Mouse (Mus musculus): ENCODE results near the gene Tenm2. TPM values are rescaled to one million over a fixed set of nuclear protein-coding genes. Genes with fewer than 3 reads are reported as not detected.

Tenm2 gene
- total and polyA plus RNA-seq, 3 experiments, result not detected

- H3K9me3 ChIP-seq (replicated peaks; ENCODE audit: insufficient read depth, low read length), result no peaks in the 10 kb centered on the region
- H3K4me3 ChIP-seq (ENCODE audit: control insufficient read depth in 1 of 2, insufficient read depth in 1 of 2, low read depth in 2 of 2, low read length in 2 of 2), result no peak overlapping the region
- no peak for TF ChIP-seq ZNF384 (IDR thresholded peaks at IDR 0.05; ENCODE audit: low read depth, low read length)
- TF ChIP-seq NRF1 (IDR thresholded peaks at IDR 0.05; ENCODE audit: insufficient read depth, low read depth, low read length, poor library complexity, severe bottlenecking), result no peak
- TF ChIP-seq USF1 (IDR thresholded peaks at IDR 0.05; ENCODE audit: low read depth, low read length), result no peak
- TF ChIP-seq ETS1 (IDR thresholded peaks at IDR 0.05; ENCODE audit: low read depth, low read length), result no peak
- no peak for TF ChIP-seq HCFC1 (IDR thresholded peaks at IDR 0.05; ENCODE audit: low read depth, low read length)
- no peak for TF ChIP-seq RCOR1 (IDR thresholded peaks at IDR 0.05; ENCODE audit: low read depth, low read length)
- TF ChIP-seq TAL1 (IDR thresholded peaks at IDR 0.05; ENCODE audit: low read length), result no peak
- TF ChIP-seq NELFE (IDR thresholded peaks at IDR 0.05; ENCODE audit: low read depth, low read length), result no peak
- no peak for TF ChIP-seq GATA1 (IDR thresholded peaks at IDR 0.05; ENCODE audit: low read depth, low read length)
- TF ChIP-seq JUND (IDR thresholded peaks at IDR 0.05; ENCODE audit: low read depth, low read length), result no peak
- no peak for TF ChIP-seq UBTF (IDR thresholded peaks at IDR 0.05; ENCODE audit: borderline replicate concordance, insufficient read depth, low read depth, low read length)
- no peak for TF ChIP-seq E2F4 (IDR thresholded peaks at IDR 0.05; ENCODE audit: borderline replicate concordance, low read depth, low read length)
- no peak for TF ChIP-seq CHD1 (IDR thresholded peaks at IDR 0.05; ENCODE audit: low read depth, low read length)
- TF ChIP-seq KAT2A (conservative IDR thresholded peaks at IDR 0.05; ENCODE audit: low read depth, low read length), result no peak
- no peak for TF ChIP-seq MYC (IDR thresholded peaks at IDR 0.05; ENCODE audit: low read depth, low read length)
- no peak for TF ChIP-seq ELF1 (IDR thresholded peaks at IDR 0.05; ENCODE audit: low read depth, low read length)
- no peak for TF ChIP-seq MAFK (IDR thresholded peaks at IDR 0.05; ENCODE audit: borderline replicate concordance, low read depth, low read length)
- no peak for TF ChIP-seq MAZ (IDR thresholded peaks at IDR 0.05; ENCODE audit: low read depth, low read length)
- TF ChIP-seq CHD2 (IDR thresholded peaks at IDR 0.05; ENCODE audit: low read length), result no peak
These were observed 970.8 kb downstream of the Tenm2 start for GRCm38 (mm10) chr11:36264776-36265466.

DNA sequence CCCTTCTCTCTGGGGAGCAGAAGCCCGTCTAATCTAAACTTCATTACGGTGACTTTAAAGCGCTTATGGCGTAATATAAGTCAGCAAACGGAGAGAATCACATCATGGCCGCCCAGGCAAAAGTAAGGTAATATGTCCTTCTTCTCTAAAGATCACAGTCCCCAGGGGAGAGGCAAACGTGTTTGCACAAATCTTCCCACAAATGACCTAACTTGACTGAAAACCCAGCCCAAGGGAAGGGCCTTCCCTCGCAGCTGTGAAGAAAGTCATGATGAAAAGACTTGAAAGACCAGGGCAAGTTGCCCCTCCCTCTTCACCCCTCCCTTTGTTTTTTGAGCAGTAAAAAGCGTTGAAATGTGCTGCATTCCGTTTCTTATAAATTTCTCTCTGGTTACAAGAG lies 971.9 kb downstream of the Tenm2 start:
- Histone ChIP-seq H3K27ac (ENCODE audit: control insufficient read depth, low read depth, low read length) (no peak overlapping the region), H3K36me3 (ENCODE audit: control insufficient read depth in 1 of 2, insufficient read depth in 2 of 2, low read length in 2 of 2) (no peaks in the 10 kb centered on the region; a peak in 1 of 4 replicates), H3K4me3 (ENCODE audit: control insufficient read depth in 1 of 2, insufficient read depth in 1 of 2, low read depth in 2 of 2, low read length in 2 of 2) (no peak overlapping the region), H3K27me3 (ENCODE audit: control insufficient read depth in 1 of 2, insufficient read depth in 2 of 2, low read length in 2 of 2) (no peaks in the 10 kb centered on the region), H3K4me1 (ENCODE audit: control insufficient read depth in 1 of 2, insufficient read depth in 2 of 2, low read length in 2 of 2) (peaks cover 0 to 5% of the 10 kb centered on the region in 2 experiments; a peak in 1 of 4 replicates), H3K79me2 (ENCODE audit: control insufficient read depth, insufficient read depth, low read length, poor library complexity) (no peaks in the 10 kb centered on the region), H3K9me3 (replicated peaks; ENCODE audit: insufficient read depth, low read length) (no peaks in the 10 kb centered on the region), H3K9ac (ENCODE audit: control insufficient read depth, low read depth, low read length, poor library complexity, severe bottlenecking) (no peak overlapping the region)
- no peak for TF ChIP-seq ZKSCAN1 (IDR thresholded peaks at IDR 0.05; ENCODE audit: low read depth, low read length)
- TF ChIP-seq MAX (IDR thresholded peaks at IDR 0.05; ENCODE audit: low read length), result no peak
- DNase-seq (ENCODE audit: low read depth, low spot score), result peak; percentile 10

More at GRCm38 (mm10) chr11:36264776-36265466, 970.8 kb downstream of the Tenm2 start:
- no peak for DNase-seq (ENCODE audit: low read depth, low spot score)
- no peak overlapping the region for H3K27ac ChIP-seq (ENCODE audit: control insufficient read depth, low read depth, low read length)
- H3K4me1 ChIP-seq (ENCODE audit: control insufficient read depth in 1 of 2, insufficient read depth in 2 of 2, low read length in 2 of 2), result peaks cover 0 to 5% of the 10 kb centered on the region in 2 experiments; a peak in 1 of 4 replicates
- H3K27me3 ChIP-seq (ENCODE audit: control insufficient read depth in 1 of 2, insufficient read depth in 2 of 2, low read length in 2 of 2), result no peaks in the 10 kb centered on the region
- no peaks in the 10 kb centered on the region; a peak in 1 of 4 replicates for H3K36me3 ChIP-seq (ENCODE audit: control insufficient read depth in 1 of 2, insufficient read depth in 2 of 2, low read length in 2 of 2)
- no peak overlapping the region for H3K9ac ChIP-seq (ENCODE audit: control insufficient read depth, low read depth, low read length, poor library complexity, severe bottlenecking)
- H3K79me2 ChIP-seq (ENCODE audit: control insufficient read depth, insufficient read depth, low read length, poor library complexity), result no peaks in the 10 kb centered on the region

Measured in MEL (cell line).